Mouse (Mus musculus) thymus, adult 2 months (tissue): ENCODE results near the gene Phldb1.

ENCODE experiments used
- CTCF ChIP-seq: fragments of 200-500 bp; IDR thresholded peaks from 2 replicates; pipeline ENCODE4 v1.5.1; 2012; ENCODE audit warnings: mild to moderate bottlenecking, control low read depth, low read length, moderate library complexity, borderline replicate concordance; ENCODE audit not compliant: control insufficient read depth, poor library complexity, insufficient read depth; ENCODE audit errors: extremely low read depth
- POLR2A ChIP-seq: fragments of 200-500 bp; IDR thresholded peaks from 2 replicates; pipeline ENCODE4 v1.6.1; 2012; ENCODE audit warnings: mild to moderate bottlenecking, low read length, control low read depth, moderate library complexity; ENCODE audit not compliant: control insufficient read depth, poor library complexity, insufficient read depth; ENCODE audit errors: extremely low read depth

GRCm38 (mm10) chr9:44693071-44693470, 41.9 kb downstream of the Phldb1 start:
- TF ChIP-seq CTCF (no peak), POLR2A (no peak)
